Mouse (Mus musculus): ENCODE results near the gene Rtn3.

The Rtn3 gene

DNA sequence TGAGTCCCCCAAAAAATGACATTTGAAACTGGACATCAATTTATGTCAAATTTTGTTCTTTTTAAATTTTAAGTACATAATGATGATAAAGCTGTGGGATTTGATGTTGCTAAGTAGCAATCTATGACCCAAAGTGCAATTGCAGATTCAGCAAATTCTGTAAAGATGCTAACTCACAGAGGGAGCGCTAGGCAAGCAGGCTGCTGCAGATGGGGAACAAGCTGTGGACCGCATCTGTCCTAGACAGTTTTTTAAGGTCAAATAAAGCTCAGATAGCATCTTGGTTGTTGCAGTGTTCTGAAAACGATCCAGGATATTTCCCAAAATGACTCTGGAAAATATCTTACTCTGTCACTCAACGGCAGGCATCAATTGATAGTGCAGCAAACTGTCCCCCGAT lies 995 bp upstream of the Rtn3 start:
- no peak for DNase-seq

DNA sequence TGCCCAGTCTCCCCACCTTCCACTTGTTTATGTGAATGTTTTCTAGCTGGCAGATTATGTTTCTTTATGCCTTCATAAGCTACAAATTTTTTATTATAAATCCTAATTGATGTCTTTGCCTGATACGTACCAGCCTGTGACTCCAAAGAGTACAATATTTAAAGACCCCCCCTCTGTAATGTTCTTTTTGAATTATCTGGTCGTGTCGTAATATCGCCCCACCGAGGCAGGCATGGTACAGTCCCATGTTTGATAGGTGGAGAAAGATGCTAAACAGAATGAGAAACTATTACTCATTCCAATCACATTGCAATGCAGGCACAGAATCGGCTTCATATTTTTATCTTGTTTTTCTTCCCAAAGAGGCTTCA lies 416 bp upstream of the Rtn3 start:
- DNase-seq, result no peak

DNA sequence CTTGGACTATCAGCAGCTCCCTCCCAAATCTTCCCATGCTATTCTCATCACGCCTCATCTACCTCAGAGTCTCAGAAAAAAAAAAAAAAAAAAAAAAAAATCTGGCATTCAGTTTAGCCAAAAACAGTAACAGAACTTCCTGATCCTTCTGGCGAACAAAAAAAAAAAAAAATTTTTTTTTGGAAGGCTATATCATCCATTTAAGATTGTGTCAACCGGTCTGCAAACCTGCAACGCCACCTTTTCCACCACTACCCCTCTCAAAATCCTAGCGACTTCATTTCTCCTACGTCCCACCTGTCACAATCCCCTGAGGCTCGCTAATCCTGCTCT lies 849 bp downstream of the Rtn3 start:
- DNase-seq, result no peak

DNA sequence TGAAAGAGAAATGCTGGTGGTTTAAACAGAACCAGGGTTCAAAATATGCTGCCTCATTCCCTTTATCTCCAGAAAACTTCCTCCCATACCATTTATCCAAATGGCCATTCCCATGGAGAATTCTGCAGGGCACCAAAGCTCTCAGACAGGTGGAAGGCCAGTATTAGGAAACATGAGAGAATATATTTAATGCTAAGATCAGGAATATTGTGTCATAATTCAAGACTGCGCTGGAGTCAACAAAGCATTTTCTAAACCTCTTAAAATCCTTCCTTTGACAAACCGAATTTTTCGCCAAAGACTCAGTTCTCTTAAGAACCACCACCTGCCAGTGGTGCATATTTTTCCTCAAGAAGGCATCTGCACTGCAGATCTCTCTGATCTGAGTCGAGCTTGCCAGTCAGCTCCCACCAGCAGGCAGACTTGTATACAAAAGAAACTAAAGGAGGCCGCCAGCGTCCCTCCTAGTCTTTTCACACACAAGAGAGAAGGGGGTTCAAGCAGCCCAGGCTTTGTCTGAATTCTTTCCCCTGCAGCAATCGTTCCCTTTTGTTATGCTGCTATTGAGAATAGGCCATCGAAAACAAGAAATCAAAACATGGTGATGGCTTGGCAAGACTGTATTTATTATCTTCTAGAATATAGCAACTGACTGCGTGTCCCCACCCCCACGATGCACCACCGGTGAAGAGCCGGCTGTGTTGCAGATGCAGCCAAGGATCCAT lies 1.4 kb downstream of the Rtn3 start:
- DNase-seq, result peak; percentile 43 to 62

DNA sequence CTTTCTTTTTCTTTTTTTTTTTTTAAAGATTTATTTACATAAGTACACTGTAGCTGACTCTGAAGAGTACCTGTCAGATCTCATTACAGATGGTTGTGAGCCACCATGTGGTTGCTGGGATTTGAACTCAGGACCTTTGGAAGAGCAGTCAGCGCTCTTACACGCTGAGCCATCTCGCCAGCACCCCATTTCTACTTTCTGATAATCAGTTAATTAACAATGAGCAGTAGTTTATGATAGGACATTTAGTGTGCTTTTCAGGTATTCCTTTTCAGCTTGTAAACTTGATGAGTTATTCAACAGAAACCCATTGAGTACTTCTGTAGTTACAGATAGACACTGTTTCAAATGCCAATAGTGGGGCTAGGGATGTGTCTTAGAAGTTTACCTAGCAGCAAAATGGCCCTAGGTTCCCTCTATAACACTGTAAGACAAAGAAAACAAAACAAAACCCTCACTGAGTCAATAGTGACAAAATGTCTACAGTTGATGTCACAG lies 3.3 kb downstream of the Rtn3 start:
- no peak for DNase-seq

DNA sequence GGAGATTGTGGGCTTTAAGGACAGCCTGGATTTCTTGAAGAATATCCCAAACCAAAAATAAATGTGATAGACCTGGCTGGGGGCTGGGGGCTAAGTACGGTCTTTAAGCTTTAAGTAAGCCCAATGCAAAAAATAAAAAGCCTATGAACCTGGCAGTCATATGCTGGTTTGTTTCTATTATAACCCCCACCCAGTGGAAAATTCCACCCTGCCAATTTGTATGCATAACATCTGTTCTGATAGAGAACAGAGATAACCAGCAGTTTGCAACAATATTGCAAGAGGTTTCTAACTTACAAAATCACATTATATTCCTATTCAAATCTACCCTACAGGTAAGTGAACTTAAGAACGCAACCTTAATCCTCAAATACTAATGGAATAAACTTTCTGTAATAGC lies 12.4 kb downstream of the Rtn3 start:
- no peak for DNase-seq

DNA sequence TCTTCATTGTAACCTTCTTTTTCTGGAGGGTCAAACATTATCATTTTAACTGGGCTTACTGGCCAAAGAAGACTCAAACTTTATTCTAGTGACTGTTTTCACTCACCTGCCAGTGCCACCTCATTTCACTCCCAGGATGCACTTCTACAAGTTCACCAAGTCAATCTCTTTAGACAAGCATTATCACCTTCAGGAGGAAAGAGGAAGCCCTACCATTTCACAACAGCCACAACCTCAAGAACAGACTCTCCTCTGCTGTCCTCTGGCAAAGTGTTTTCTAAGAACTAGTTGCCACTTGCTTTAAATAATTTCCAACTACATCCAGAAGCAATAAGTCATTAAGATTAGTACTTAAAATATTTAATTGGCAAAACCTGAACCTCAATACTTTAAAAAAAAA lies 15.2 kb downstream of the Rtn3 start:
- no peak for DNase-seq

DNA sequence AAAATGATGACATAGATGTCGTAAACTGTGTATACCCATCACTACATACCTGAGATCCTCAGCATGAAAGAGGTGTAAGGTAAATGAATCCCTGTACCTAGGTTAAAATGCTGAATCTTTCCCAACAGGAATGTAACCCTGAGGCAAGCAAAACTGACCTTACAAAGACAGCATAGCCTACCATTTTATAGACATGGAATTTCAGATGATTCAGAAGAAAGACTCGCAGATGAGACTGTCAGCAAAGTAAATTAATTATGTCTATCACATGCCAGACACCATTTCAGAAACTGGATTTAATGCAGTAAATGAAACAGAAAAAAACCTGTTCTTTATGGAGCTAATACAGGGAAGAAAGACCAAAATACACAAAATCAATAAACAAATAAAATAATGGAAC lies 23.7 kb downstream of the Rtn3 start:
- DNase-seq, result no peak

DNA sequence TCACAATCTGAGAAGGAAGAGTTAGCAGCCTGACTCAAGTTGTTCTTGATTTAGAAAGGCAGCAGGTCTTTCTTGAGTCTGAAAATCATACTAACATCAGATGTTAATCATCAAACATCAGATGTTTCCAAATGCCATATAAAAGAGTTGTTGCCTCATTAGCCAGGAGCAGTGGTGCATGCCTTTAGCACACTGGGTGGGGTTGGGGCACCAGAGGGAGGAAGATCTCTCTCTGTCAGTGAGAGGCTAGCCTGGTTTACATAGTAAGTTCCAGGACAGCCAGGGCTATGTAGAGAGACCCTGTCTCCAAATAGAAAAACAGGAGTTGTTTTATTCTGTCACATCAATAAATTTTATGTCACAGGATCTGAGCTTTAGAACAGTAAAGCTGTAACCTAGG lies 24.2 kb downstream of the Rtn3 start:
- no peak for DNase-seq

DNA sequence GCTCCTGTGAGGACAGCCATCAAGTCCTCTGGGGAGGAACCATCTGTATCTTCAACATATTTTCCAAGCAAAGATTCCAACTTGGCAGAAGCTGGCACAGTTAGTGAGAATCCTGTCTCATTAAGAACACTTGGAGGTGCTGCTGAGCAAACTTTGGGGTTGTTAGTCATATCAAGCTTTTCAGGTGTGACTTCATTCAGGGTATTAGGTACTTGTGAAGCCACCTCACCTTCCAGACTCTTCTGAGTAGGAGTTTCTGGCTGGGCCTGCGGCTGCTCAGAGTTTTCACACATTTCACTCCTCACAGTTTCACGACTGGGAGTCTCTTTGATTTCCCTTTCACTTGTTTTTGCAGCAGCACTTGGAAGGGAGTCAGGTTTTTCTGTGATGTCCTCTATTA lies 26.3 kb downstream of the Rtn3 start:
- no peak for DNase-seq

DNA sequence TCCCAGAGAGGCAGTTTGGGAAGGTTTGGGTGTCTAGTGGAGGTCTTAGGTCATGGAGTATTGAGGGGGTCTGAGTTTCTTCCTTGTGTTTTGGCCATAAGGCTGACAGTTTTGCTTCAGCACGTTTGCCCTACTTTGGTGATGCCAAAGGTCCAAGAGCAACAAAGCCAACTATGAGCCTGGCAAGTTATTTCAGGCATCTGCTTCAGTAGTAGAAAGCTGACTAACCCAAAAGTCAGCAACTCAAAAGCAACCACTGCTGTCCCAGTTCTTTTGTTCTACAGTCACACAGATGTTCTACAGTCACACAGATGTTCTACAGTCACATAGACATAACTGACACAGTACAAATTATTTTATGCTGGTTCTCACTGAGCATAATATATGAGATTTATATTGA lies 37.5 kb downstream of the Rtn3 start:
- peak in 1 of 2 experiments; percentile 32 for DNase-seq

DNA sequence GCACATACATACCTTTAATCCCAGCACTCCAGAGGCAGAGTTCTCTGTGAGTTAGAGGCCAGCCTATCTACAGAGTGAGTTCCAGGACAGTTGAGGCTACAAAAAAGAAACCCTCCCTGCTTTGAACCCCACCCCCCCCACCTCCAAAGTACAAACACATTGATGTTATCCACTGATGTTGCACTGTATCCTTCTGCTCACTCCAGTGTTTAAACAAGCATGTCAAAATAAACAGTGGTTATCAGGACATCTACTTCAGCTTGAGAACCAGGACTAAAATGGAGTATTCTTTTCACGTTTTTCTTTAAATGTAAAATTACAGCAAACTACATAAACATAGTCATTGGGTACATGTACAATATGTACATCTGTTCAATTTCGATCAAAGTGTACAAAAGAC lies 38.0 kb downstream of the Rtn3 start:
- no peak for DNase-seq

DNA sequence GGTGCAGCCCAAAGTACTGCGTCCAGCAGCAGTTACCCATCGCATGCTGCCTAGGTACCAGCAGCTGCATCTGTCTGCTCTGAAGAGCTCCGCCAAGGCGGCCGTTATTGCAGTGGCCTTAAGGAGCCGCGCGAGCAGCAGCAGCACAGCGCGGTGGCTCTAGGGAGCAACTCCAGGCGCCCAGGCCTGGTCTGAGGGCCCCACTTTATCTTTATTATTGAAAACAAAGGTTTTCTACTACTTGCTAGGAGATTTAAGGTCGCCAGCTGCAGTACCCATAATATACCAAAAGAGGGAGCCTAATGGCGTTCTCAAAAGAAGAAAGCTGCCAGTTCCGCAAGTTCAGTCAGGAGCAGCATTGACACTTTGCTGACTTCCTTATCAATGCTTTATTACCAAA lies 41.6 kb downstream of the Rtn3 start:
- DNase-seq, result peak; percentile 13 to 34

DNA sequence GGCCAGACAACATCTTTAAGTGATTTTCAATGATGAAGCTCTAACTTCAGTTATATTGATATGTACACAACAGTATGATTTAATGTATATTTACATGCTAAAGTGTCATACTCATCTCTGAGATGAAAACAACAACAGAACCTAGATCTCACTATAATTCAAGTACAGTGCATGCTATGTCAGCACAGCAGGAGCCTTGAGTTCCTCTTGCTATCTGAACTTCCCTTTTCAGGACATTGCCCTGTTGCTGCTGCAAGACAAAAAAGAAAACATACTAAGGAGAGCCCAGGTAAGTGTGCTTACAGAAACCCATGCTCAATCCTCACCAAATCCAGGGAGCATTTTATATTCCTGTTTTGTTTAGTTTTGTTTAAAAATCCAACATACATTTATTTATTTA lies 44.8 kb downstream of the Rtn3 start:
- DNase-seq, result no peak

DNA sequence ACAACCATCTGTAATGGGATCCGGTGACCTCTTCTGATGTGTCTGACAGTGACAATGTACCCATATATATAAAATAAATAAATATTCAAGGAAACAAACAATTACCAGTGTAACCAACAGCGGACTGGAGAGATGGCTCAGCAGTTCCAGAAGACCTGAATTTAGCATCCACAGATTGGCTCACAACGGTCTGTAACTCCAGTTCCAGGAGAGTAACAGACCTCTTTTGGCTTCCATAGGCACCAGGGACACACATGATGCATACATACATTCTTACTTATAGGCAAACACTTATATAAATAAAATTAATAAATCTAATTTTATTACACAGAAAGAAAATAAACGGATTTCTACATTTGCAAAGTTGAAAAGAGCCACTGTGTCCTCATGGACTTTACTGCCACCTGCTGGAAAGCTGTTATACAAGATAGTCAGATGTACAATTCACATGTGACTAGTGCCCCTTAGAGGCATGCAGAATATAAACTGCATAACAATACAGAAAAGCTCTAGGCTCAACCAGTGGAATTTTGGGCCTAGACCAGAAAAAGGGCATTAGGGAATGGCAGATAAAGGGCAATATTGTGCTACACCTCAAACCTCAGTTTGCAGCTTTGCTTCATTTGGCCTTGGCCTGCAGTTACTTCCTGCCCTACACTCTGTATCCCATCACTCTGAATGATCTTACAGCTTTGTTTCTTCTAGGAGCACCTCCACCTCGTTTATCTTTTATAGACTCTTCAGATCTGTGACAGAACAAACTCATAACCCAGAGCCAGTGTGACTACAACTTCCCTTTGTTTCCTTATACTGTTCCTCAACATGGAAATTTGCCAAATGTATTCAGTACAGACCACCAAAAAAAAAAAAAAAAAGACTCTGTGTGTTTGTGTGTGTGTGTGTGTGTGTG lies 46.8 kb downstream of the Rtn3 start:
- no peak for DNase-seq

DNA sequence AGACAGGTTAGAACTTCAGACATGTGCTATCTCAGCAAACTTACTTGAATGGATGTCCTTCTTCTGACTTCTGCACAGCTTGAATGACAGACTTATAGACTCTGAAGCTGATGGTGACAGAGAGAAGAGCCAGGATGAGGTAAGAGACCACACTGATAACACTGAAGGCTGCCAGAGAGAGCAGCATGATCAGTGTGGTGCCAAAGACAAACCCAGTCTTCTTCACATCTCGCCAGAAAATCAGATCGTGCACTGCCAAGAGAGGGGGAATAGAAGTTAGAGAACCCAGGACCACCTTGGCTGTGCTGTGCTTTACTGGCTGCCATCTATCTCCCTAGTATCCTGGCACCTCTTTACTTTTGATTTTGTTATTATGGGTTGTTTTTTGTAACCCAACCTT lies 48.2 kb downstream of the Rtn3 start:
- DNase-seq, result no peak

DNA sequence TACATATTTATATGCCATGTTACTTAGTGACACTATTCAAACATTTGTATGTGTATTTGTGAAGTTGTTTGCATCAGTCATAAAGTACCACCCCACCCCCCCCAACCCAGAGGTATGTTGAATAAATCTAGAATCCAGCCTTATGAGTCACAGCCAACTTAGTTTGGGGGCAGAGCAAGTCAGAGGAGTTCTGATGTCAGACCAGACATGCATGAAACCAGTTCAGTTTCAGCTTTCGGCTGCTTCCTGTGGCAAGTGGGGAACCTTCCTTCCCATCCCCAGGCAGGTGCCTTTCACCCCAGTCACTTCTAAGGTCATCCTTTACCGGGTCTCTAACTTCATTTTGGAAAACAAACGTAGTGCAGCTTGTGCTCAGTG lies 57.7 kb downstream of the Rtn3 start:
- DNase-seq, result no peak

DNA sequence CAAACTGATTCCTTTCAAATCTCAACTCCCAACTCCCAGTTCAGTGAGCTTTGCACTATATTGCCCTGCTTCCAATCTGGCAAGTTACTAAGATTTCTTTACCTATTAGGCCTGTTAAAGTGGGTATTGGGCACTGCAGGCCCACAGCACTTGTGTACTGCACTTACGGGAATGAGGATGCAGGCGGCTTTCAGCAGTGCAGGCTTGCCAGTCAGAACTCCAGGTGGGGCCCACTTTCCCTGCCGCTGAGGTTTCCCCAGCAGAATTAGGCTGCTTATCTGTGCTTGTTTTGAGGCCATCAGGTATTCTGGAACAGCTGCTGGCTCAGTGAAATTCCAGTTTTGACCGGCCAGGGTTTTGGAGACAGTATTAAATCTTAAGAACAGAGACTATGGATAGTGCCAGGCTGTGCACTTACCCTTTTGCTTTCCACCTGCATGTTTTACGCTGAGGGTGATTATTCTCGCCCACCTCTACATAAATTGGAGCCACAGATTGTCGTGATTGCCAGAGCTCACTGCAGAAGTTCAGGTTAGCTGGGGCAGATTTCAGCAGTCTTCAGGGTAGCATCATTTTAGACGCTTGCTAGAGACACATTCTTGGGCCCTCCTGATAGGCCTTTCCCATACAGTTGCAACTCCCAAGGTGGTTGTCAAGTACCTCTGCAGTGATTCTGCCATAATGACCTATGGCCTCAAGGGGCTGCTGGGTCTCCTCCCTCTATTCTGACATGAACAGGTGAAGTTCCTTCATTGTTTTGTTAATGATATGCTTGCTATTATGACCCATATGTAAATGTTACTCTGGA lies 58.3 kb downstream of the Rtn3 start:
- DNase-seq, result no peak

DNA sequence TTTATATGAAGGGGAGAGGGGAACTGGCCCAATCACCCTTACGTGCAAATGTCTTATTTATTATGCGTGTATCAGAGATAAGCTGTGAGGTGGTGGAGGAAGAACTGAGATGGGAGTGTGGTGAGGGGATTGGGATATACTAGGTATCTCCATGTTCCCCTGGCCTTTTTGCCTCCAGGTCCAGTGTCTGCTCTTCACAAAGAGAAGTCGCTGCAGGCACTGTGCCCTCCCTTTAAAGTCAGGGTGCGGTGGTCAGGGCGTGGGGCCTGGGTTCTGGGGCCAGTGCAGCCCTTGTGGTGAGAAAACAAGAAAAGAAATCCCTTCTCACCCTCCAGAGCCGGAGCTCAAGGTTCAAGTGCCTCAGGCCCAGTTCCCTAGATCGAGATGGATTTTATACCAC lies 59.0 kb downstream of the Rtn3 start:
- DNase-seq, result no peak

DNA sequence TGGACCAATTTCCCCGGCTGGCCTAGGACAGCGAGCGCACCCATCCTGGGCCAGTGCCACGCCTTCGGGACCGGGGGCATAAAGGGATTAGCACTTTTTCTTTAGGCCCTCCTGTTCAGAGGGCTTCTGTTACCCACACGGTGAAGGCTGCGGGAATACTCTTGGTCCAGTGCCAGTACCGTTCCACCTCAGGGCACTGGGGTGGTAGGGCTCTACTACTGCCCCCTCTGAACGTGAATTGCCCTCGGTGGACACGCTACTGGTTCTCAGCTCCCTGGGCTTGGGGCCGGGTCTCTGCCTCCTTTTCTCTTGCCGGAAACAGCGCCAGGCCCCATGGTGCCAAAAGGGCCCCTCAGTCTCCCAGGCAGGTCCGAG lies 59.4 kb downstream of the Rtn3 start:
- DNase-seq, result no peak

DNA sequence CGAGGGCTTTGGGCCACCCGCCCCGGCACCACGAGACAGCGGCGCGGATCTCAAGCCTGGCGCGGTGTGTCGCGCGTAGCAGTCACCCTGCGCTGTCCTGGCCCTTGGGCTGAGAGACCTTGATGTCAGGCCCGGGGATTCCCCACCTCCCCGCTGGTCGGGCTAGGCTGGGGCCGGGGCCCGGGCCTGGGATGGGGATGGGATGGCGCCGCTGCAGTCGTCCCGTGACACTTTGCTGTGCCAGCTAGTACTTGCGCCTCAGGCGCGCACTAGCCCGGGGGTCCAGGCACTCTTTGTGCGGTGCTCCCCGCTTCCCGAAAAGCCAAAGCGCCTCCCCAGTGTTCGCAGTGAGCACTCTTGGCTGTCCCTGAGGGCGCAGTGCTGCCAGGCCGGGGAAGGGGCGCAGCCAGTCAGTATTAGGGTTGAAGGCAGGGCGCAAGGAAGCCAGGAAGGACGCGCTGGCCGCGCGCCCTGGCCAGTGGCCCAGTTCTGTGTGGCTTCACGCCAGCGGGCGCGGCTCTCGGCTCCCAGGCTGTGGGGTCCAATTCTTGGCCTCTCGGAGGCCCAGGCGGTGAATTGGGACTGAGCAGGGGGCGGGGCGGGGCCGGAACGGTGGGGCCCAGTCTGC lies 59.9 kb downstream of the Rtn3 start:
- DNase-seq, result peak; percentile 9 to 22

DNA sequence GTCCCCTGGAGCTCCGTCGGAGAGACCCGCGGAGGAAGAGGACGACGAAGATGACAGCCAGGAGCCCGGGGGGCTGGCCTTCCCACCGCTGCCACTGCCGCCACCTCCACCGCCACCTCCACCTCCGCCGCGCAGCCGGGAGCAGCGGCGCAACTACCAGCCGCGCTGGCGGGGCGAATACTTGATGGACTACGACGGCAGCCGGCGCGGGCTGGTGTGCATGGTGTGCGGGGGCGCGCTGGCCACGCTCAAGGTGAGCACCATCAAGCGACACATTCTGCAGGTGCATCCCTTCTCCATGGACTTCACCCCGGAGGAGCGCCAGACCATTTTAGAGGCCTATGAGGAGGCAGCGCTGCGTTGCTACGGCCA lies 60.4 kb downstream of the Rtn3 start:
- no peak for DNase-seq
